Mouse (Mus musculus) cerebellum, postnatal 36 days (tissue): ENCODE results near the gene Foxn1.

ENCODE experiments used
- DNase-seq, 2 experiments: peaks; one replicate each; pipeline ENCODE4 v3.0.0; 2021 to 2022; ENCODE audit warnings: mixed read lengths in 2 of 2

Foxn1 gene

GRCm38 (mm10) chr11:78355471-78356238, 30.7 kb downstream of the Foxn1 start:
- peak; percentile 76 to 77 for DNase-seq

DNA sequence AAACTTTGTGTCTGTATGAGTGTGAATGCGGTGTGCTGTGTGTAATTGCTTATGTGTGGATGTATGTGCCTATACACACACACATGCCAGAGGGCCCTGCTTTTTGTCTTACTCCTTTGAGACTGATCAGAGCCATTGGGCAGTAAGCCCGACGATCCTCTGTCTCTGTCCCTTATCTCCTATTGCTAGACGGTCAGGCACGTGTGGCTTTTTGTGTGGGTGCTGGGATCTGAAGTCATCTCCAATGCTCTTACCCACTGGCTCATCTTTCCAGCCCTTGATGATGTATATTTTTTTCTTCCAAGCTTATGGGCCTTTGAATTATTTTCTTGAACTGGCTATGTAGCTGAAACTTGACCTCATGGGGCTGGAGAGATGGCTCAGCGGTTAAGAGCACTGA, 31.5 kb downstream of the Foxn1 start:
- no peak for DNase-seq

GRCm38 (mm10) chr11:78353081-78353480, 33.3 kb downstream of the Foxn1 start:
- no peak for DNase-seq

GRCm38 (mm10) chr11:78349441-78350358, 36.7 kb downstream of the Foxn1 start:
- no peak for DNase-seq

DNA sequence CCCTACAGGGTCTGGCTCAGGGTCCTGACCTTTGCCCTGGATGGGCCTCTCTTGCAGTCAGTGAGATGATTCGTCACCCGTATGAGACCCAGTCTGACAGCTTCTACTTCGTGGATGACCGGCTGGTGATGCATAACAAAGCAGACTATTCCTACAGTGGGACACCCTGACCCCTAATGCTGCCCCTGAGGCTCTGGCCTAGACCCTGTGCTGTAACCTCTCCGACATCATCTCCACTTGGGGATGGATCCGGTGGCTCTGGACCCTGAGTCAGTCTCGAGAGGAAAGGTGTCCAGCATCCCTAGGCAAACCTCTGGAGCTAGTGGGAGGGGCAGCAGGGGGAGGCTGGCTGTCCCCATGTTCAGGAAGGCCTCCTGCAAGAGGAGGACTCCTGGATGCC, 37.9 kb downstream of the Foxn1 start:
- no peak for DNase-seq

GRCm38 (mm10) chr11:78347908-78348307, 38.5 kb downstream of the Foxn1 start:
- no peak for DNase-seq

- peak; percentile 82 to 83 for DNase-seq
Observed at GRCm38 (mm10) chr11:78347070-78347754, 39.1 kb downstream of the Foxn1 start.

GRCm38 (mm10) chr11:78346326-78347069, 39.9 kb downstream of the Foxn1 start:
- DNase-seq, result no peak

DNA sequence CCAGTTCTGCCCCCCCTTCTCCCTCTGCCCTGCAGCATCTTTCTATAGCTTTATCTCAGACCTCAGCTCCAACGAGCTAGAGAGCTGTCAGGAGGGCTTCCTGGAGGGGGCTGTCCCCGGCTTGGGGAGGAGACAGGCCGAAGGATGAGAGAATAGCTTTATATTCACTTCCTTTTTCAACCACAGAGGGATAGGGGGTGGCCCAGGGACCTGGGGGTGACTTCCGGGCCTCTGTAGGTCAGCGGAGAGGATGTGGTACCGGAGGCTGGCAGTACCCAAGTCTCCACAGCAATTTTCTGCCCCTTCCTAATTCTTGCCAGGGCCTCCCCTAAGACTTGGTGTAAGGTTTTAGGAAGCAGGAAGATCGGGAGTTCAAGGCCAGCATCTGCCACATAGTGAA, 40.6 kb downstream of the Foxn1 start:
- no peak for DNase-seq

DNA sequence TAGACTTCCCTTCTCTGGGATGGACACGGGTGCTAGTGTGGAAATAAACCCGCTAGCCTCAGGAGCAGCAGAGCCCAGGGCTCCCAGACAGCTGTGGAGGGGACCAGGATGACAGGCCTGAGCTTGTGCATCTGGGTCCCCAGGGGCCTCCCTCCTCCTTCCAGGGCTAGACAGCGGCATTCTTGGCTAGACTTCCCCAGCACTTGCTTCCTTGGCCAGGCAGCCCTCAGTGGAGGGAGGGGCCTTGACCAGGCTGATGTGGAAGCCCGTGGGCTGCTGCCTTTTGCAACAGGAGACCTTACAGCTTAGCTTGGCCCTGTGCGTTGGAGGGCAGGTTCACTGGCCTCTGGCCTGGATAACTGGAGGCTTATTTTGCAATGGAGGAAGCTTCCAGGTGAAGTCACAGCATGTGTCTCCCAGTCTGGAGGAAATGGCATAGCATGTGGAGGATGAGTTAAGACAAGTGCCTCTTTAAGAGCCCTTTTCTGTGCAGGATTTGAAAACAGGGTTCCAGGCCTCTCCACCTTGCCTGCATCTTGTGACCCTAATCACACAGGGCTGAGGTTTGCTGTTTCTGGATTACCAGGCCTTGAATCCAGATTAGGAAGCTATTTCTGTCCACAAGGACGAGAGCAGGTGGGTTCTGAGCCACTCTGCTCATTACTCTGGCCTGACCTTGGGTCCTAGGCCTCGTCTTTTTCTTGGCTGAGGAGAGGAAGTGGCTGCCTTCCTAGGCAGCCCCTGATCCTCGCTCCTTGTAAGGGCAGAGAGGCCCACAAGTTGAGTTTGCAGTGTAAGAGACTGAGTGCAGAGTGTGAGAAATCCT, 41.3 kb downstream of the Foxn1 start:
- peak in 1 of 2 experiments; percentile 5 for DNase-seq

- peak in 1 of 2 experiments; percentile 8 for DNase-seq
Observed at GRCm38 (mm10) chr11:78344328-78344889, 41.9 kb downstream of the Foxn1 start.

DNA sequence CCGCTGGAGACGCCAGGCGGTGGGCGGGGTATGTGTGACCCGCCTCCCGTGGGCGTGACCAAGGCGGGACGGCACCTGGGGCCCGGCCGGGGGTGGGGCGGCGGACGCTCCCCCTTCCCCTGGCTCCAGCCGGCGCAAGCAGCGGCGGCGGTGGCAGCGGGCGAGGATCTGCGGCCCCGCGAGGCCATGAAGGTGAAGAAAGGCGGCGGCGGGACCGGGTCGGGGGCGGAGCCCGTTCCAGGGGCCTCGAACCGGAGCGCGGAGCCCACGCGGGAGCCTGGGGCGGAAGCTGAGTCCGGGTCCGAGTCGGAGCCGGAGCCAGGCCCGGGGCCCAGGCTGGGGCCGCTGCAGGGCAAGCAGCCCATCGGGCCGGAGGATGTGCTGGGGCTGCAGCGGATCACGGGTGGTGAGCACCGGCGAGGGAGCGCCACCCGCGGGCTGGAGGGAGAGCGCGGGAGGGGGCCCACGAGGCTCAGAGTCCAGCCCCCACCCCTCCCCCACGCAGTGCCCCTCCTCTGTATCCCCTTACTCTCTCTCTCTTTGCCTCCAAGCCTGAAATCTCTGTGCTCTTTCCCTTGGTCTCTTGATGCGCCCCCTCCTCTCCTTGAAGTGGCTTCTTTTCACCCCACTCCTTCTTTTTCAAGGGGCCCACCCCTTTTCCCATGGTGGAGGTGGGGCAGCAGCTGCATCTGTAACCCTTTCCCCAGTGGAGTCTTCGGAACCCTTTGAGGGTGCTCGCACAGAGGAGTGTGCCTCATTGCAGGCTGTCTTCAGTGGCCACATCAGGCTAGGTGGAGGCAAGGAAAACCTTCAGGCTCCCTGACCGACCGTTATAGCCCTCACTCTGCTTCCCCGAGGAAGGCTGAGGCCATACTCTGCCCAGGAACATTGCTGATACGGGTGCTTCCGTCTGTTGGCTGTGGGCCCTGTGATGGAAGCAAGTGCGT, 42.7 kb downstream of the Foxn1 start, which contains the start of gene Unc119:
TSS of gene Unc119 (plus strand) at position 102 of the 947 bp plus-strand sequence.
- DNase-seq, result peak; percentile 55 to 75

GRCm38 (mm10) chr11:78341702-78342101, 44.7 kb downstream of the Foxn1 start:
- DNase-seq, result no peak

DNA sequence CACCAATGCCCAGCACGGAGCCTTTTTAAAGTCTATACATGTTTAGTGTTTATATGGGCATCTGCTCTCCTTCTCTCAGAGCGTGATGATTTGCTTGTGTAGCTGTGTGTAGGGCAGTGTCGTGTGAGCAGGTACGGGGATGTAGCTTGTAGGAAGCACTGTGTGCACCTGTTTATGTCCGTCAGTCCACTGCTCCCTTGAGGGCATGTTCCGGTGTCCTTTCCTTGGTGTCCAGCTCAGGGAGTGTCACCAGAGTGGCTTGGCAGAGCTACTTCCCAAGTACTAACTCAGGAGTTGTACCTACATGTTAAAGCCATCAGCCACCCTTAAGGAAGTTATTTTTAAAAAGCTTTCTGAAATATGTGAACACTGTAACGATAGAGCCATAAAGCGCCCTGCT, 49.3 kb downstream of the Foxn1 start:
- no peak for DNase-seq

- DNase-seq, result no peak
Observed at GRCm38 (mm10) chr11:78333992-78334391, 52.4 kb downstream of the Foxn1 start.

- DNase-seq, result no peak
Observed at GRCm38 (mm10) chr11:78332676-78333075, 53.7 kb downstream of the Foxn1 start.

GRCm38 (mm10) chr11:78328512-78329056, 57.8 kb downstream of the Foxn1 start:
- peak in 1 of 2 experiments; percentile 27 for DNase-seq

GRCm38 (mm10) chr11:78327634-78328511, 58.5 kb downstream of the Foxn1 start, which contains the start of gene Pigs:
TSS of gene Pigs (plus strand) at chr11:78328415.
- peak; percentile 98 for DNase-seq
